16 mouse cellular contexts compared by ENCODE assay signal in genomic region chr15:101241853-101242252, GRCm38 (mm10). TPM values are rescaled to one million over a fixed set of nuclear protein-coding genes. Genes with fewer than 3 reads are reported as not detected.
DNase-seq lines count a peak whose midpoint lies in the region; ATAC-seq lines count a peak whose summit lies in the region.
"Had no signal": no experiment of that assay in that cellular context is flagged by ENCODE, and none has a peak within 500 bp of the region (broad histone marks: within the 10 kb centered on the region; RNA-seq: fewer than 3 reads in every experiment).

No protein-coding gene starts in this region.

- no peaks in the 10 kb centered on the region for H3K36me3 ChIP-seq in heart, embryonic 14.5 days (ENCODE audit: control insufficient read depth, insufficient read depth, low read length)
- no peaks in the 10 kb centered on the region for H3K36me3 ChIP-seq in lung, embryonic 16.5 days (ENCODE audit: control insufficient read depth, insufficient read depth, low read length)
- no peaks in the 10 kb centered on the region for H3K36me3 ChIP-seq in stomach, embryonic 16.5 days (ENCODE audit: control insufficient read depth, insufficient read depth, low read length)
- H3K36me3 ChIP-seq: kidney, embryonic 15.5 days; liver, embryonic 13.5 days; neural tube, embryonic 12.5 days had no signal

- H3K4me3 ChIP-seq in heart, embryonic 14.5 days (ENCODE audit: control insufficient read depth in 1 of 2, insufficient read depth in 1 of 2, low read depth in 1 of 2, low read length in 2 of 2), result peak overlapping the region in 1 of 2 experiments; percentile 27; a peak in 1 of 4 replicates
- no peak overlapping the region for H3K4me3 ChIP-seq in lung, embryonic 16.5 days (ENCODE audit: low read length)
- no peak overlapping the region for H3K4me3 ChIP-seq in stomach, embryonic 16.5 days (replicated peaks; ENCODE audit: low read length)
- H3K4me3 ChIP-seq: kidney, embryonic 15.5 days; liver, embryonic 13.5 days; neural tube, embryonic 12.5 days had no signal

- peaks cover 22 to 39% of the 10 kb centered on the region in 2 experiments for H3K4me1 ChIP-seq in heart, embryonic 14.5 days (ENCODE audit: control insufficient read depth in 2 of 2, insufficient read depth in 2 of 2, low read length in 2 of 2)
- peaks cover 23% of the 10 kb centered on the region for H3K4me1 ChIP-seq in lung, embryonic 16.5 days (replicated peaks; ENCODE audit: control insufficient read depth, insufficient read depth, low read length)
- peaks cover 27% of the 10 kb centered on the region for H3K4me1 ChIP-seq in stomach, embryonic 16.5 days (ENCODE audit: control insufficient read depth, insufficient read depth, low read length)

- no peaks in the 10 kb centered on the region for H3K27me3 ChIP-seq in heart, embryonic 14.5 days (ENCODE audit: control insufficient read depth, insufficient read depth, low read length)
- no peaks in the 10 kb centered on the region for H3K27me3 ChIP-seq in lung, embryonic 16.5 days (ENCODE audit: control insufficient read depth, insufficient read depth, low read depth, low read length)
- H3K27me3 ChIP-seq in stomach, embryonic 16.5 days (ENCODE audit: control insufficient read depth, insufficient read depth, low read length), result peaks cover 3% of the 10 kb centered on the region; the same call in 1 of the 2 replicates
- H3K27me3 ChIP-seq: kidney, embryonic 15.5 days had no signal

- WGBS in heart, embryonic 14.5 days, result 44% methylated on average over 9 of the region's 9 CpGs
- 48% methylated on average over 9 of the region's 9 CpGs for WGBS in lung, embryonic 16.5 days
- WGBS in stomach, embryonic 16.5 days, result 56% methylated on average over 9 of the region's 9 CpGs

- ATAC-seq in heart, embryonic 14.5 days (ENCODE audit: insufficient number of reproducible peaks, insufficient read depth, low FRiP score, low read depth), result no peak
- ATAC-seq in lung, embryonic 16.5 days (ENCODE audit: low read depth), result no peak
- no peak for ATAC-seq in stomach, embryonic 16.5 days (ENCODE audit: insufficient read depth, low FRiP score)
- ATAC-seq: forebrain, embryonic 16.5 days; midbrain, embryonic 16.5 days had no signal

- no peaks in the 10 kb centered on the region for H3K9me3 ChIP-seq in heart, embryonic 14.5 days (ENCODE audit: control insufficient read depth, low read length)
- H3K9me3 ChIP-seq in lung, embryonic 16.5 days (ENCODE audit: control insufficient read depth, low read length), result no peaks in the 10 kb centered on the region
- H3K9me3 ChIP-seq in stomach, embryonic 16.5 days (replicated peaks; ENCODE audit: control insufficient read depth, low read length), result no peaks in the 10 kb centered on the region
- H3K9me3 ChIP-seq: kidney, embryonic 15.5 days; liver, embryonic 13.5 days; neural tube, embryonic 12.5 days had no signal

- H3K4me2 ChIP-seq in heart, embryonic 14.5 days (ENCODE audit: low read length), result peak overlapping the region; percentile 60
- H3K4me2 ChIP-seq in lung, embryonic 16.5 days (ENCODE audit: low read depth, low read length), result no peak overlapping the region
- H3K4me2 ChIP-seq in stomach, embryonic 16.5 days (ENCODE audit: low read depth, low read length), result no peak overlapping the region
- H3K4me2 ChIP-seq: neural tube, embryonic 12.5 days had no signal

- H3K9ac ChIP-seq in heart, embryonic 14.5 days (ENCODE audit: low read length), result peak overlapping the region; percentile 62
- 0 out of 2 replicates have a peak overlapping the region, but pooled peaks have one; percentile 21 for H3K9ac ChIP-seq in lung, embryonic 16.5 days (ENCODE audit: low read length)
- H3K9ac ChIP-seq in stomach, embryonic 16.5 days (ENCODE audit: low read length), result peak overlapping the region; percentile 56; the same call in 1 of the 2 replicates
- H3K9ac ChIP-seq: liver, embryonic 13.5 days; neural tube, embryonic 12.5 days had no signal

- DNase-seq in gastrocnemius, adult 18-20 months (ENCODE audit: low spot score), result peak; percentile 78
- no peak for DNase-seq in gastrocnemius, postnatal 10 days
- DNase-seq in heart, adult 8-10 months (ENCODE audit: low spot score), result no peak
- DNase-seq in lung, postnatal 25 days (ENCODE audit: low spot score), result no peak
- DNase-seq in embryo, embryonic 11 days, result no peak
- DNase-seq: liver, embryonic 13.5 days had no signal

- H3K27ac ChIP-seq in heart, embryonic 14.5 days (replicated peaks in 1 of 2; ENCODE audit: control insufficient read depth in 1 of 2, insufficient read depth in 1 of 2, low read depth in 2 of 2, low read length in 2 of 2), result peak overlapping the region; percentile 99
- no peak overlapping the region for H3K27ac ChIP-seq in lung, embryonic 16.5 days (ENCODE audit: low read length)
- H3K27ac ChIP-seq in stomach, embryonic 16.5 days (ENCODE audit: low read length), result peak overlapping the region; percentile 78
- H3K27ac ChIP-seq: liver, embryonic 13.5 days; neural tube, embryonic 12.5 days had no signal

RNA-seq across cellular contexts. Expression of gene Nr4a1, which starts 12.2 kb away (rescaled TPM):
- 100 to 1,000 TPM; 206 to 234 TPM for total RNA-seq in gastrocnemius, adult 18-20 months (2021)
- total RNA-seq in gastrocnemius, postnatal 10 days (2021), result 10 to 100 TPM; 22.5 to 23.1 TPM
- polyA plus RNA-seq in heart, embryonic 14.5 days (2014; fragmentation: Nextera tagmentation; extraction: Ambion mirVana), result 6.0 and 6.6 TPM in 2 replicates
- 10 to 100 TPM in 3 of 4 experiments, 1 to 10 TPM in 1; 7.0 to 23.9 (median 12.6) TPM for total RNA-seq in heart, adult 8-10 months (2022)
- polyA plus RNA-seq in lung, embryonic 16.5 days (2015; fragmentation: Nextera tagmentation; extraction: Ambion mirVana), result 10.8 and 11.5 TPM in 2 replicates
- 12.9 and 13.3 TPM in 2 replicates for polyA plus RNA-seq in stomach, embryonic 16.5 days (2015; fragmentation: Nextera tagmentation; extraction: Ambion mirVana)

RNA-seq across cellular contexts. Expression of gene Grasp, which starts 17.9 kb away (rescaled TPM):
- total RNA-seq in gastrocnemius, adult 18-20 months (2021), result 1 to 10 TPM; 4.4 to 5.1 TPM
- 10 to 100 TPM in 1 of 2 experiments, 1 to 10 TPM in 1; 9.0 to 11.5 TPM for total RNA-seq in gastrocnemius, postnatal 10 days (2021)
- polyA plus RNA-seq in heart, embryonic 14.5 days (2014; fragmentation: Nextera tagmentation; extraction: Ambion mirVana), result 3.8 and 5.5 TPM in 2 replicates
- total RNA-seq in heart, adult 8-10 months (2022), result 10 to 100 TPM in 1 of 4 experiments, 1 to 10 TPM in 3; 7.6 to 10.2 (median 9.5) TPM
- 5.6 and 6.1 TPM in 2 replicates for polyA plus RNA-seq in lung, embryonic 16.5 days (2015; fragmentation: Nextera tagmentation; extraction: Ambion mirVana)
- 2.1 and 2.7 TPM in 2 replicates for polyA plus RNA-seq in stomach, embryonic 16.5 days (2015; fragmentation: Nextera tagmentation; extraction: Ambion mirVana)

RNA-seq across cellular contexts. Expression of gene Atg101, which starts 42.2 kb away (rescaled TPM):
- total RNA-seq in gastrocnemius, adult 18-20 months (2021), result 10 to 100 TPM; 25.0 to 31.3 TPM
- 10 to 100 TPM; 24.4 to 27.2 TPM for total RNA-seq in gastrocnemius, postnatal 10 days (2021)
- 49.5 and 50.4 TPM in 2 replicates for polyA plus RNA-seq in heart, embryonic 14.5 days (2014; fragmentation: Nextera tagmentation; extraction: Ambion mirVana)
- 10 to 100 TPM; 21.1 to 25.4 (median 21.4) TPM for total RNA-seq in heart, adult 8-10 months (2022)
- polyA plus RNA-seq in lung, embryonic 16.5 days (2015; fragmentation: Nextera tagmentation; extraction: Ambion mirVana), result 75.0 and 82.4 TPM in 2 replicates
- polyA plus RNA-seq in stomach, embryonic 16.5 days (2015; fragmentation: Nextera tagmentation; extraction: Ambion mirVana), result 66.9 and 67.0 TPM in 2 replicates

RNA-seq across cellular contexts. Expression of gene 6030408B16Rik, which starts 51.2 kb away (rescaled TPM):
- total RNA-seq in gastrocnemius, adult 18-20 months (2021), result under 1 TPM; 0.26 to 0.27 TPM
- under 1 TPM; 0.54 to 0.77 TPM for total RNA-seq in gastrocnemius, postnatal 10 days (2021)
- polyA plus RNA-seq in heart, embryonic 14.5 days (2014; fragmentation: Nextera tagmentation; extraction: Ambion mirVana), result 0.85 and 1.8 TPM in 2 replicates
- 1 to 10 TPM in 3 of 4 experiments, under 1 TPM in 1; 0.54 to 2.1 (median 1.1) TPM for total RNA-seq in heart, adult 8-10 months (2022)
- 57.2 and 59.7 TPM in 2 replicates for polyA plus RNA-seq in lung, embryonic 16.5 days (2015; fragmentation: Nextera tagmentation; extraction: Ambion mirVana)
- 9.4 and 9.5 TPM in 2 replicates for polyA plus RNA-seq in stomach, embryonic 16.5 days (2015; fragmentation: Nextera tagmentation; extraction: Ambion mirVana)
- total RNA-seq: hematopoietic stem cell, adult 5-6 weeks; layer of hippocampus, postnatal 10 days had no signal
- polyA plus RNA-seq: macrophage had no signal

Comparison
In these comparisons a context has a peak if more than half of its experiments do, and no peak if none do; other contexts are left out.
1. RNA of gene Nr4a1, which starts 12.2 kb away (total RNA-seq): 206 to 234 TPM in gastrocnemius, adult 18-20 months; 22.5 to 23.1 TPM in gastrocnemius, postnatal 10 days and 7.0 to 23.9 TPM in heart, adult 8-10 months; every median in the first group is over 4 times any median in the second.
2. Peak in every context shown above with its lines, with median percentiles within 50 percentile points of each other: H3K9ac ChIP-seq.